Mouse (Mus musculus): ENCODE results near the gene Bpgm.

Gene Bpgm

GRCm38 (mm10) chr6:34486071-34486626 lies 10.1 kb downstream of the Bpgm start:
- DNase-seq, result no peak

GRCm38 (mm10) chr6:34493327-34494095 lies 17.5 kb downstream of the Bpgm start:
- DNase-seq, result no peak

- DNase-seq, result no peak
These were observed 19.1 kb downstream of the Bpgm start for GRCm38 (mm10) chr6:34495140-34495551.

GRCm38 (mm10) chr6:34497991-34498625 lies 22.1 kb downstream of the Bpgm start:
- DNase-seq, result no peak

GRCm38 (mm10) chr6:34502291-34502690 lies 26.3 kb downstream of the Bpgm start:
- no peak for DNase-seq

- no peak for DNase-seq
These were observed 29.9 kb downstream of the Bpgm start for GRCm38 (mm10) chr6:34505957-34506356.

GRCm38 (mm10) chr6:34507581-34507980 lies 31.6 kb downstream of the Bpgm start:
- DNase-seq, result no peak

GRCm38 (mm10) chr6:34508016-34508415 lies 32.0 kb downstream of the Bpgm start:
- no peak for DNase-seq

GRCm38 (mm10) chr6:34510277-34510676 lies 34.3 kb downstream of the Bpgm start:
- DNase-seq, result no peak

GRCm38 (mm10) chr6:34511410-34511809 lies 35.4 kb downstream of the Bpgm start:
- DNase-seq, result peak in 1 of 2 experiments; percentile 27

- DNase-seq, result no peak
These were observed 36.7 kb downstream of the Bpgm start for GRCm38 (mm10) chr6:34512741-34513140.

GRCm38 (mm10) chr6:34514655-34515054 lies 38.6 kb downstream of the Bpgm start:
- DNase-seq, result no peak

- no peak for DNase-seq
These were observed 39.2 kb downstream of the Bpgm start for GRCm38 (mm10) chr6:34515098-34515782.

GRCm38 (mm10) chr6:34515783-34516099 lies 39.7 kb downstream of the Bpgm start:
- DNase-seq, result no peak

- no peak for DNase-seq
These were observed 41.7 kb downstream of the Bpgm start for GRCm38 (mm10) chr6:34517750-34518149.

GRCm38 (mm10) chr6:34519087-34519486 lies 43.1 kb downstream of the Bpgm start:
- no peak for DNase-seq

- DNase-seq, result no peak
These were observed 44.5 kb downstream of the Bpgm start for GRCm38 (mm10) chr6:34520491-34520890.

GRCm38 (mm10) chr6:34520912-34521311 lies 44.9 kb downstream of the Bpgm start:
- DNase-seq, result no peak

GRCm38 (mm10) chr6:34523476-34523875 lies 47.5 kb downstream of the Bpgm start:
- DNase-seq, result no peak

GRCm38 (mm10) chr6:34525499-34525924 lies 49.5 kb downstream of the Bpgm start:
- no peak for DNase-seq

- no peak for DNase-seq
These were observed 49.9 kb downstream of the Bpgm start for GRCm38 (mm10) chr6:34525927-34526326.

- DNase-seq, result no peak
These were observed 50.4 kb downstream of the Bpgm start for GRCm38 (mm10) chr6:34526389-34526788.

GRCm38 (mm10) chr6:34528131-34528530 lies 52.1 kb downstream of the Bpgm start:
- no peak for DNase-seq

GRCm38 (mm10) chr6:34529992-34530391 lies 54.0 kb downstream of the Bpgm start:
- no peak for DNase-seq
